Mouse (Mus musculus) kidney, postnatal 0 days (tissue): ENCODE measurements around the gene Wdr45. TPM values are rescaled to one million over a fixed set of nuclear protein-coding genes. Genes with fewer than 3 reads are reported as not detected.

Source experiments
- ATAC-seq: fragments of 200-750 bp; cut with Nextera tagmentation; replicated peaks from 2 replicates; pipeline ENCODE4 v1.8.0; 2017; ENCODE audit warnings: low read depth, moderate number of reproducible peaks, moderate TSS enrichment, moderate library complexity; ENCODE audit not compliant: low FRiP score
- DNase-seq: peaks from one replicate; pipeline ENCODE4 v3.0.0-alpha.2; 2016; ENCODE audit warnings: low spot score
- H3K27ac ChIP-seq: fragments of 300-500 bp; sonication (generic); 2 replicates; pipeline ENCODE4 v1.5.1; 2014; ENCODE audit warnings: mild to moderate bottlenecking
- H3K27me3 ChIP-seq: fragments of 300-500 bp; sonication (generic); 2 replicates; pipeline ENCODE4 v1.6.1; 2014; ENCODE audit warnings: low read length, mixed read lengths; ENCODE audit not compliant: insufficient read depth
- H3K36me3 ChIP-seq: fragments of 300-500 bp; sonication (generic); 2 replicates; pipeline ENCODE4 v1.6.1; 2014; ENCODE audit warnings: low read length, mixed read lengths; ENCODE audit not compliant: insufficient read depth
- H3K4me1 ChIP-seq: fragments of 300-500 bp; sonication (generic); replicated peaks from 2 replicates; pipeline ENCODE4 v1.6.1; 2014; ENCODE audit warnings: antibody characterized with exemption, low read length, mixed read lengths; ENCODE audit not compliant: insufficient read depth
- H3K4me2 ChIP-seq: fragments of 300-500 bp; sonication (generic); 2 replicates; pipeline ENCODE4 v1.6.1; 2014; ENCODE audit warnings: mild to moderate bottlenecking, low read length, moderate library complexity, mixed read lengths
- H3K4me3 ChIP-seq: fragments of 300-500 bp; sonication (generic); replicated peaks from 2 replicates; pipeline ENCODE4 v1.5.1; 2014; ENCODE audit warnings: low read depth, low read length
- H3K9ac ChIP-seq: fragments of 300-500 bp; sonication (generic); 2 replicates; pipeline ENCODE4 v1.6.1; 2014; ENCODE audit warnings: low read depth, low read length
- H3K9me3 ChIP-seq: fragments of 300-500 bp; sonication (generic); replicated peaks from 2 replicates; pipeline ENCODE4 v1.6.1; 2016; ENCODE audit warnings: low read length, inconsistent platforms, mixed read lengths
- CTCF ChIP-seq: IDR thresholded peaks from 2 replicates; pipeline ENCODE4 v1.5.1; 2016; ENCODE audit warnings: antibody characterized with exemption, low read depth, mild to moderate bottlenecking, moderate library complexity
- WGBS: fragments of 180-500 bp; shearing (Covaris S2); extraction: QIAGEN DNeasy Blood & Tissue Kit; methylation state at CpG from one replicate; pipeline ENCODE4 v1.1.7; 2014; 5-methylcytosine and 5-hydroxymethylcytosine counted together
- polyA plus RNA-seq: library from polyadenylated mRNA; unstranded; fragments of >200 nt; fragmentation: Nextera tagmentation; extraction: Ambion mirVana; gene quantifications from 2 replicates; pipeline ENCODE4 v1.2.1, GENCODE M21; 2015

The Wdr45 gene
- polyA plus RNA-seq, 1 experiment from 2014 or later: 39.6 TPM

- Histone ChIP-seq H3K9me3 (no peaks in the 10 kb centered on the region), H3K4me1 (no peaks in the 10 kb centered on the region), H3K4me2 (peak overlapping the region; percentile 32; the same call in 1 of the 2 replicates), H3K27ac (peak overlapping the region; percentile 77), H3K27me3 (no peaks in the 10 kb centered on the region), H3K4me3 (no peak overlapping the region), H3K9ac (no peak overlapping the region), H3K36me3 (0 out of 2 replicates have a peak, but pooled peaks cover 3% of the 10 kb centered on the region)
- DNase-seq (peak; percentile 44), ATAC-seq (peak; percentile 69; the same call in 1 of the 2 replicates)
- TF ChIP-seq CTCF: no peak
- whole genome bisulfite sequencing: 52% methylated on average over 10 of the region's 10 CpGs
Observed at GRCm38 (mm10) chrX:7740082-7740819, 26.1 kb downstream of the Wdr45 start.

GRCm38 (mm10) chrX:7741103-7741502, 27.0 kb downstream of the Wdr45 start:
- whole genome bisulfite sequencing: 77% methylated on average over 5 of the region's 5 CpGs
- no peaks in the 10 kb centered on the region for H3K27me3 ChIP-seq
- no peak overlapping the region for H3K9ac ChIP-seq
- DNase-seq (no peak), ATAC-seq (no peak)
- no peaks in the 10 kb centered on the region for H3K4me1 ChIP-seq
- peak overlapping the region; percentile 77 for H3K27ac ChIP-seq
- no peak for TF ChIP-seq CTCF
- peak overlapping the region; percentile 18 for H3K4me3 ChIP-seq
- H3K9me3 ChIP-seq: no peaks in the 10 kb centered on the region
- peak overlapping the region; percentile 32; the same call in 1 of the 2 replicates for H3K4me2 ChIP-seq
- H3K36me3 ChIP-seq: 0 out of 2 replicates have a peak, but pooled peaks cover 3% of the 10 kb centered on the region

GRCm38 (mm10) chrX:7743470-7743869, 29.3 kb downstream of the Wdr45 start:
- DNase-seq: no peak
- no peak for ATAC-seq
- H3K9ac ChIP-seq: no peak overlapping the region
- H3K36me3 ChIP-seq: no peaks in the 10 kb centered on the region
- no peak overlapping the region for H3K27ac ChIP-seq
- WGBS: 66% methylated on average over 5 of the region's 5 CpGs
- H3K27me3 ChIP-seq: no peaks in the 10 kb centered on the region
- peak; percentile 42; the same call in 1 of the 2 replicates for TF ChIP-seq CTCF
- H3K9me3 ChIP-seq: no peaks in the 10 kb centered on the region
- no peak overlapping the region for H3K4me2 ChIP-seq
- H3K4me3 ChIP-seq: no peak overlapping the region
- H3K4me1 ChIP-seq: no peaks in the 10 kb centered on the region

GRCm38 (mm10) chrX:7744940-7745339, 30.8 kb downstream of the Wdr45 start:
- no peak for ATAC-seq
- DNase-seq: no peak
- H3K36me3 ChIP-seq: no peaks in the 10 kb centered on the region
- no peak overlapping the region for H3K4me2 ChIP-seq
- H3K4me1 ChIP-seq: no peaks in the 10 kb centered on the region
- no peaks in the 10 kb centered on the region for H3K9me3 ChIP-seq
- no peaks in the 10 kb centered on the region for H3K27me3 ChIP-seq
- H3K27ac ChIP-seq: no peak overlapping the region
- no peak for TF ChIP-seq CTCF
- 47% methylated on average over 1 of the region's 1 CpGs for WGBS
- H3K4me3 ChIP-seq: no peak overlapping the region
- no peak overlapping the region for H3K9ac ChIP-seq

GRCm38 (mm10) chrX:7745429-7745828, 31.3 kb downstream of the Wdr45 start:
- no peak overlapping the region for H3K4me3 ChIP-seq
- no peak overlapping the region for H3K27ac ChIP-seq
- H3K27me3 ChIP-seq: no peaks in the 10 kb centered on the region
- H3K36me3 ChIP-seq: no peaks in the 10 kb centered on the region
- 89% methylated on average over 8 of the region's 8 CpGs for WGBS
- no peaks in the 10 kb centered on the region for H3K4me1 ChIP-seq
- no peak for TF ChIP-seq CTCF
- ATAC-seq: no peak
- H3K9me3 ChIP-seq: no peaks in the 10 kb centered on the region
- DNase-seq: no peak
- no peak overlapping the region for H3K9ac ChIP-seq
- no peak overlapping the region for H3K4me2 ChIP-seq

- DNase-seq (peak; percentile 77), ATAC-seq (peak; percentile 63)
- H3K27me3 ChIP-seq: no peaks in the 10 kb centered on the region
- peak within 1 kb of the TSS; percentile 59 for H3K4me2 ChIP-seq
- peak within 1 kb of the TSS; percentile 64 for H3K4me3 ChIP-seq
- H3K27ac ChIP-seq: no peak within 1 kb of the TSS
- WGBS: 14% methylated on average over 45 of the region's 56 CpGs
- H3K4me1 ChIP-seq: no peaks in the 10 kb centered on the region
- no peak for TF ChIP-seq CTCF
- no peaks in the 10 kb centered on the region for H3K36me3 ChIP-seq
- no peaks in the 10 kb centered on the region for H3K9me3 ChIP-seq
- peak within 1 kb of the TSS; percentile 69 for H3K9ac ChIP-seq
Observed at GRCm38 (mm10) chrX:7750432-7751116, 36.4 kb downstream of the Wdr45 start, which contains the start of gene Ccdc120. Gene Ccdc120, minus strand, starts transcription at chrX:7750905.
